Mouse (Mus musculus): Measurements from ENCODE around the gene Mrps7. TPM values are rescaled to one million over a fixed set of nuclear protein-coding genes. Genes with fewer than 3 reads are reported as not detected.

Gene Mrps7
- total RNA-seq, 4 experiments from 2014 or later: 73.4 to 84.2 (median 81.8) TPM

DNA sequence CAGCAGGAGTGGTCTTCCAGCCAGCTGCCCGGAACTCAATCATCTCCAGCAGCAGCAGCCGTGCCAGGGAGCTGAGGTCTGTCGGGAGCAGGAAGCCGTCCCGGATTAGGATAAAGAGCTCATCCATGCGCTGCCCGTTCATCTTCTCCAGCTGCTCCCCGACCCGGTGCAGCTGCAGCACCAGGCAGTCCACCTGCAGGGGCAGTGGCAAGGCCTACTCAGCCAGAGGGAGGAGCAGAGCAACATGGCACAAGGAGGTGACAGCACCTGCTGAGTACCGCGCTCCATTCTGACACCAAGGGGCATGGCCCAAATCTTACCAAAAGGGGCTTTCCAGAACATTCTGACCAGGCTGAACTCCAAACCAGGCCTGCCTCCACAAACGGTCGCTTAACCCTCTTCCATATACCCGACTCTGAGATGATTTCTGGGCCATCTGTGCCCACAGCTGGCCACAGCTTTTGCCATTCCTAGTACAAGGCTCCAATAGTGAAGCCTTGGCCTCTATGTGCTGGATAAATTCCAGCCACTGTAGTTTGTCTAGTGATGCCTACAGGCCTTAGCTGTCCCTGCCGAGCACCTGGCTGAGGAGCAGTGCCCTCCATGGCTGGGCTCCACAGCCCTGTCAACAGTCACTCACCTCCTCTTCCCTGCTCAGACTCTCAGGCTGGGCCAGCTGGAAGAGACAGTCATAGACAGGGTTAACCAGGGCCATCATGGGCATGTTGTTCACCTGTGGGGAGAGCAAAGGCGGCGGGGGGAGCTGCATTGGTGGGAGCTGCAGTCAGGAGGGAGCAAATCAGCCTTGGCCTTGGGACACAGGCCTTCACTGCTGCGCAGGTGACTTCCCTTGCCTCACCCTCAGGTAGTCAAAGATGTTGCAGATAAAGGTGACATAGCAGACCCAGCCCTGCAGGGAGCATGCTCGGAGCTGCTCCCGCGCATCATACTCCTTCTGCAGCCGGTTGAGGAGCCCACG lies 5.0 kb downstream of the Mrps7 start:
- no peak for DNase-seq (ENCODE audit: low spot score in 2 of 2)

DNA sequence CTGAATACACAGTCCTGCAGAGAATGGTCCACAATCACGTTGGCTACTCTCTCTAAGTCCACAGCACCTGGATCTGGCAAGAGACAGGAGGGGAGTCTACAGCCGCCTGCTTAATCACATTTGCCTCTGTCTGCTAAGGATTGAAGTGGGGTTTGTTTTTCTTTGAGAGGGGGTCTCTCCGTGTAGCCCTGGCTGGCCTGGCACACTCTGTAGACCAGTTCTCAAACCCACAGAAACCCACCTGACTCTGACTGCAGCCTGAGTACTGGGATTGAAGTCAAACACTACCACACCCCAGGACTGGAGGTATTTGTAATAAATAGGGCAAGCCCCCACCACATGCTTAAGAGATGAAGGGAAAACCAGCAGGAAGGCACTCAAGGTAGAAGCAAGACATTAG lies 5.9 kb downstream of the Mrps7 start:
- DNase-seq (ENCODE audit: low spot score in 2 of 2): no peak

DNA sequence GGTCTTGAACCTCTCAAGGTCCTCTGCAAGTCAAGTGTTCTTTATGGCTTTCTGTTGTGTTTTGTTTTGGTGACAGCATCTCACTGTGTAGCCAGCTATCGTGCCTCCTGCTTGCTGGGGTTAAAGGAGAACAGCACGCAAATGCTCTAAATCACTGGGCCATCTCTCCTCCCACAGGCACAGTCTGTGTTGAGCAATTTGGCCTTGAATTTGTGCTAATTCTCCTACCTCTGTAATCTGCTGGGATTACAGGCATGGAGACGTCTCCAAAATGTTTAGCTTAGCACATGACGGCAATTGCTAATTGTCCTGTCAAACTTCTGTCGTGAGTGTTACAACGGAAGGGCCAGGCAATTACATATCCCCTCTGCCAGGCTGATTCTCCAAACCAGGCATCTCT lies 7.4 kb downstream of the Mrps7 start:
- DNase-seq (ENCODE audit: low spot score in 2 of 2): no peak

GRCm38 (mm10) chr11:115612059-115612409 lies 8.3 kb downstream of the Mrps7 start:
- DNase-seq (ENCODE audit: low spot score in 2 of 2): peak; percentile 75 to 80

DNA sequence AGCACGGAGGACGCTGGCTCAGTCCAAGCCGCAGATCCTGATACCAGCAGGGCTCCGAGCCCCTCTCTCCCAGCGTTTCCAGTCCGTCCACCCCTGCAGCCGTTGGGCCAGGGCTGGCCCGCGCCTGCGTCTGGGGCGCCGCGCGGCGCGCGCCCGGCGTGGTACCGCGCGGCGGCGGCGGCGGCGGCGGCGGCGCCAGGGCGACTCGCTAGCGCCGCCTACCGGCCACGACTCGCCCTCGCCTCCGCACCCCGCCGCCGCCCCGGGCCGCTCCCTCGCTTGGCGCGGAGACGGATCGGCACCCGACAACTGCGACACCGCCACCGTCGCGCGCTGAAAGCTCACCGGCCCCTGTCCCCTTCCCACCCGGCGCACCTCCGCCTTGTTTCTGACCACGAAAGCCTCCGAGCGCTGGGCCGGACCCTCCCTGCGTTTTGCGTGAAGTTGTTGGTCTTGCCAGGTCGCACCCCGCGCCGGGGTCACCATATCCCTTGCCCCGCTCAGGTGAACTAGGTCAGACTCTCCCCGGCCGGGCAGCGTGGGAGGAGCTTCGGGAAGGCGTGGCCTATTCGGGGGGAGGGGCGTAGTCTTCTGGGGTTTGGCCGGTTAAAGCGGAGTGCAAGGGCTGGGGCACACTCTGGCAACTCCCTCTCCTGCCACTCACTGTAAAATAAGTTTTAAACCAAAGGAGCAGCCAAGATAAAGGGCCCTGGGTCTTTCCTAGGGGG lies 8.8 kb downstream of the Mrps7 start, which contains the start of gene Mif4gd:
TSS of gene Mif4gd (minus strand) at position 560 of the 728 bp plus-strand sequence.
- DNase-seq (ENCODE audit: low spot score in 2 of 2): peak; percentile 90 to 92

DNA sequence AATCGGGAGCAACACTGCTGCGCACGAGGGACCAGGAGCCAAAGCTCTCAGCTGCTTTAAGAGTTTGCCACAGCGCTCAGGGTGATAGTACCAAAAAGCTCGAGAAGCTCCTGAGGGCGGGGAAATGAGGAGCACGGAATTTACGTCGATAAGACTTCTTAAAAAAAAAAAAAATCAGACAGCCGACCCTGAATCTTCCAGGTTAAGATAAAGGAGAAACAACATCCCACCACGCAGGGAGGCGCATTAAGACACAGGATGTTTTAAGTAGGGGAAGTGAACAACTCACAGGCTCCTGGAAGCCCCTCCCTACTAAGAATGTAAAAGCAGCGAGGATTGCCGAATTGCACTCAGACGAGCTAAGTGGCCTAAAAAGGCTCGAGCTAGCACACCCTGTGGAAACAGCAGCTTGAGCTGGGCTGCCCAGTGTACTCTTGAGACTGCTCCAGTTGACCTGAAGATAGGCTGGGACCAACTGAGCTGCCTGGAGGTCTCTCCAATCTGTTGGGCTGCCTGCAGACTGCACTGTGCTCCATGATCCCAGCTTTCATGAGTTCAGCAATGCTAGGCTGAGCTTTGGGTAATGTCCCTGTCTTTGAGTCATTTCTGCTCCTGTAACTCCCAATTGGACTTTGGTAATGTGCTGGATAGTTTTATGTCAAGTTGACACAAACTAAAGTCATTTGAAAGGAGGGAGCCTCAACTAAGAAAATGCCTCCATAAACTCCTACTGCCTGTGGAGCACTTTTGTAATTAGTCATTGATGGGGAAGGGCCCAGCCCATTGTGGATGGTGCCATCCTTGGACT lies 9.6 kb downstream of the Mrps7 start:
- no peak for DNase-seq (ENCODE audit: low spot score in 2 of 2)

DNA sequence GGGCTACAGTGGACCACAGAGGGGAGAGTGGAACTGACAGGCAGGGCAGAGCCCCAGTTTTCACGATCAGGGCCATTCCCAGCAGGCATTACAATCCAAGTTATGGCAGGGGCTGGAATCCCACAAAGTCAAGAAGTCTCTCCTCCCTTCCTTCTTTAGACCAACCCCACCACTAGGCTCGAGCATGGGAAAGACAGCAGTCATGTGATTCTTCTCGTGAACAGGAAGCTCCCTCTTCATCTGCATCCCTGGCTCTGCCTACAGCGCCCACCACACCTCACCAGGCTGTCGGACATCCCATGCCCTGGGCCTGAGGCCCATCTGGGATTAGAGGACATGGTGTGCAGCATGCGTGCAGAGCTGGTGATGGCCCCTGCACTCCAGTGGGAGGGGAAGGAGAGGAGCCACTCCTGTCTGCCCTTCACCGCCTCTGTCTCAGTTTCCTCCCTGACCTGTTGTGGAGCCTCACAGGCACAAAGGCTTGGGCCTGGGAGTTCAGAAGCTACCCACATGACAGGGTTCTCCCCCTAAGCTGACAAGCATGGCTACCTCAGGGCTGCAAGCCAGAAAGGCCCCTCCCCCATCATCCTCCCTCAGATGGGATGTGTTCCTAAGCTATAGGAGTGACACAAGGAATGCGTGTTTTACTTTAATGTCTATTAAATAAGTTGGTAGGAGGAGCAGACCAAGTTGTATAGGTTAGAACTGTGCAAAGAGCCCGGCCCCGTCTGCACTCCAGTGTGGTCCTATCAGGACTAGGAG lies 10.8 kb downstream of the Mrps7 start:
- DNase-seq (ENCODE audit: low spot score in 2 of 2): no peak

- DNase-seq (ENCODE audit: low spot score in 2 of 2): no peak
Observed at GRCm38 (mm10) chr11:115615108-115615825, 11.5 kb downstream of the Mrps7 start.

- DNase-seq (ENCODE audit: low spot score in 2 of 2): no peak
Observed at GRCm38 (mm10) chr11:115615875-115616274, 12.2 kb downstream of the Mrps7 start.

GRCm38 (mm10) chr11:115616371-115616770 lies 12.6 kb downstream of the Mrps7 start:
- DNase-seq (ENCODE audit: low spot score in 2 of 2): no peak

GRCm38 (mm10) chr11:115616893-115617292 lies 13.2 kb downstream of the Mrps7 start:
- DNase-seq (ENCODE audit: low spot score in 2 of 2): no peak

DNA sequence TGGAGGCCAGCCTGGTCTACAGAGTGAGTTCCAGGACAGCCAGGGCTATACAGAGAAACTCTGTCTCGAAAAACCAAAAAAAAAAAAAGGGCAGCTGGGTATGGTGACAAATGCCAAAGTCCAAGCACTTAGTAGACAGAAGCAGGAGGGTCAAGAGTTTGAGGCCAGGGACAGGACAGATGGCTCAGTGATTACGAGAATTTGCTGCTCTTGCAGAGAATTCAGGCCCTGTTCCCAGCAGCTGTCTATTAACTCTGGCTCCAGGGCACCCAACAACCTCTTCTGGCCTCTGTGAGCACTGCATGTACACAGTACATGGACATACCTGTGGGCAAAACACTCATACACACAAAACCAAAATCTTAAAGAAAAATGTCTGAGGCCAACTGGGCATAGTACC lies 14.3 kb downstream of the Mrps7 start:
- DNase-seq (ENCODE audit: low spot score in 2 of 2): no peak

- DNase-seq (ENCODE audit: low spot score in 2 of 2): no peak
Observed at GRCm38 (mm10) chr11:115618732-115619516, 15.2 kb downstream of the Mrps7 start.

GRCm38 (mm10) chr11:115619949-115620348 lies 16.2 kb downstream of the Mrps7 start:
- no peak for DNase-seq (ENCODE audit: low spot score in 2 of 2)

DNA sequence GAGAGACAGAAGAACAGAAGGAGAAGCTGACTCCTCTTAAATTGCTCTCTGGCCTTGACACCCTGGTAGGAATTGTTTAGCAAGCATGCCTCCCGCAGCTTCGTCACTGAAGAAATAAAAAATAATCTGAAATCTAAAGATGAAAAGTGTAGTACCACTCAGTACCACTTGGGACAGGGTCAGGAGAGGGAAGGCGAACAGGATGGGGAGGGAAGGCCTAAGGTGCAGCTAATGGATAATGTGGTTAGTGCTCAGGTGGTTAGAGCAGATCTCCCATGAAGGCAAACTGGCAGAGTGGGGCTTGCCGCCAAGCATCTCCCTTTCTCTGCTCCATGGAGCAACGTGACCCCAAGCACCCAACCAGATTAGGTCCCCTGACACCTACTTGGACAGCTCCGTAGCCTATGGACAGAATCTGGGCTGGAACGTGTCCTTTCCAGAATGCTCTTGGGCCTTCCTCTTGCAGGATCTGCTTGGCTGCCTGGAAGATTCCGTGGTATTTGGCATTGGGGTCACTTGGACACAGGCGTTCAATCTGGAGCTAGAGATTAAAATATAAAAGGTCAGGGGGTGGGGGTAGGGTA lies 19.9 kb downstream of the Mrps7 start:
- DNase-seq (ENCODE audit: low spot score in 2 of 2): no peak

DNA sequence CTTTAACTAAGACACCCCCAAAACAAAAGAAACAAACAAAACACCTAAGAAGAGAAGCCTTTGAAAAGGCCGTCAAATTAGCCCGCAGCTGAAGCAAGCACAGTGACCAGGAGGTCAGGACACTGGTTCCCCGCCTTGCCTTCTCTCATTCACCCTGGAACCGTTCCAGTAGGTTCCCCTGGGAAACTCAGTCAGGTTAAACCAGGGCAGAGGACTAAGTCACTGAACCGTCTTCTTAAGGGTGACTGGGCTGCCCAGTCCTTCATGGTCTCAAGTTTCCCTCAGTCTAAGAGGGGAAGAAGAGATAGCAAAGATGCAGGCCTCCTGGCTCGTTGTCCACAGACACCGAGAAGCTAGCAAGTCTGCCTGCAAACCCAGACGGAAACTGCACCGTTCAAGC lies 22.2 kb downstream of the Mrps7 start:
- DNase-seq (ENCODE audit: low spot score in 2 of 2): peak; percentile 51 to 53

GRCm38 (mm10) chr11:115626824-115627616 lies 23.3 kb downstream of the Mrps7 start:
- no peak for DNase-seq (ENCODE audit: low spot score in 2 of 2)
